Mouse (Mus musculus) inflammation-experienced regulatory T-cells, adult 6 months (primary cell): ENCODE data around the gene Cfap36. TPM values are rescaled to one million over a fixed set of nuclear protein-coding genes. Genes with fewer than 3 reads are reported as not detected.
A peak's percentile ranks its signal among the peaks of the same experiment; 100 is the strongest.

Source experiments
- ATAC-seq: one replicate; pipeline ENCODE4 v1.8.0; 2017
- polyA plus RNA-seq, 3 experiments: library from polyadenylated mRNA; unstranded; fragments of 100-300 nt; shearing (Covaris generic); gene quantifications; one replicate each; pipeline ENCODE4 v1.2.1; 2017

Gene Cfap36
- polyA plus RNA-seq = 10 to 100 TPM; 27.2 to 31.4 (median 30.2) TPM

DNA sequence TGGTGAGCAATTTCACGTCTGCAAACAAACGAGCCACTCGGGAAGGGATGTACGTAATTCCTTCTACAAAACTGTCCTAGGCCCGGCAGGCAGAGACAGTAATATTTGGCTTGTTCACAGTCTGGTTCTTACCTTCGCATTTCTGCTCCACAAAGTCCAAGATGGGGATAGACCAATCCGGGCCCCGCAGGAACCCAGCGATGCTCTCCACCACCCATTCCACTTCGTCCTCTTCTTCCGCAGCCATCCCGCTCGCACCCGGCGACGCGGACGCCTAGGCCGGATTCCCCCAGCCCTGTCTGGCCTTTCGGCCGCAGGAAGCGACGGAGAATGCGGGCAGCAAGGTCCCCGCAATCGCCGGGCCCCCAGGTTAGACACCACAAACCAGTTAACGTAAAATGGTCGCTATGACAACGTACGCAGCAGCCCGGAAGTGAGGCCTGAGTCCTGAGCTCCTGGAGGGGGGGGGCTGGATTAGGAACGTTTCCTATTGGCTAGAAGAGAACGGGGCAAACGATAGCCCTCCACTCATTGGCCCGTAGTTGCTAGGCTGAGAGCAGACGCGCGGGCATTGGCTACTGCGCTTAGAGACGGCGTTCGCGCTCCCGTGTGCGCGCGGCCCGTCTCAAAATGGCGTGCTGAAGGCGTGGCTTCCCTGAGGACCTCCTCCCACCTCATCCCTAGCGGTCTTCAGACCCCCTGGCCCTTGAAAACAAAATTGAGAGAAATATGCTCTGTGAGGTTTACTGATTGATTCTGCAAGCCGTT is at the start of gene Cfap36:
TSS of gene Cfap36 (minus strand) at position 527 of the 768 bp plus-strand sequence.
- peak; percentile 100 for ATAC-seq

DNA sequence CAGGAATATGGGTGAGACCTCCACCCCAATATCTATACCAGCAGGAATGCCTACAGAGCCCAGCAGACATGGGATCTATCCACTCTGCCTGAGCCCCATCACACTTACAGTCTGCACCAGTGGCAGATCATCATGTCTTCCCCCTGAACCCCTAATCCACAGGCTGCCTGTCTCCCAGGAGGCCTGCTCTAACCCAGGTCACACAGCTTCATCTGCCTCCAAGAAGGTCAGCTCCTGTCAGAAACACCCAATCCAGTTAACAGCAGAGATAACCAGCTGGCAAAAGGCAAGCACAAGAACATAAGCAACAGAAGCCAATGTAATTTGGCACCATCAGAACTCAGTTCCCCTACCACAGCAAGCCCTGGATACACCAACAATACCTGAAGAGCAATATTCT is 40.1 kb upstream of the Cfap36 start:
- ATAC-seq = no peak

DNA sequence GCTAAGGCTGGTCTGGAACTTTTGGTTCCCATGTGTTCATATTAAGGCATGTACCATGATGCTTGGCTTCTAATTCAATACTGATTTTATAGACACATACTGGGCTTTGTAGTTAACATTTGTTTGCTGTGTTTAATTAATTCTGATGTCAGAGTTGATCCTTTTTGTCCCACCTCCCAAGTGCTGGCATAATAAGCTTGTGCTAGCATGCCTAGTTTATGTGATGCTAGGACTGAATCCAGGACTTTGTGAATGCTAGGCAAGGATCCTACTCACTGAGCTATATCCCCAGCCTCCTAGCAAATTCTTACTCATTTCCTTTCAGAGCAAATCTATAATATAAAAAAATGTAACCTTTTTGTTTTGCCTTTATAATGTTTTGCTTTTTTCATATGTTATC is 38.8 kb upstream of the Cfap36 start:
- ATAC-seq = no peak

DNA sequence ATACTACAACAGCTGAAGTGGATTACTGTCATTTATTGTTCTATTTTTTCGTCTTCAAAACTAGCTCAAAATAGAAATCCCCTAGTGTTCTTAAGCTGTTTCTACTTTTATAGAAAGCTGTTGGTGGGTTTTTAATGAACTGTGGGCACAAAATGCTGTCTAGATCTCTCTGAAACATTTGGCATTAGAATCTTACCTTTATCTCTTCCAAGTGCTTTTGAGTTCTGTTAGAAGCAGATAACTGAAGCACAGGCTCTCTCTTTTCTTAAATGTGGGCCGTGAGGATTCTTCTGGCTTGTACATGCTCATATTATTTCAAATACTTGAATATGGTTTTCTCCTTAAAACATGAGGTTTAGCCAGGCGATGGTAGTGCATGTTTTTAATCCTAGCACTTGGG is 27.5 kb upstream of the Cfap36 start:
- ATAC-seq = no peak

DNA sequence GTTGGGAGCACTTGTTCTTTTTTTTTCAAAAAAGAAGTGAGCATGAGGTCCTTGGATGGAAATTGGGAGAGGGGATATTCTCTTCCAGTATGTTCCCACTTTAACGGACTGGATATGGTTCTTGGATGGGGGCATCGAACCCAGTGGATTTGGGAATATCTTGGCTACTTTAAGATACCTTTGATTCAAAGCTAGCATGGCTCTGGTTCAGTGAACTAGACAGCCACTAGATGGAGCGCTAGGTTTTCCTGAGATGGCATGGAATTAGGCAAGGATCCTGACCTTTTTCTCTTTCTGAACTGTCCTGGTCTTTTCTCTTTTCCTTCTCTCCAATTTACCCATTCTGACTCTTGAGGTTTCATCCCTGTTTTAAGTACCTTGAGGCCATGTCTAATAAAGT is 20.6 kb upstream of the Cfap36 start:
- ATAC-seq = no peak

DNA sequence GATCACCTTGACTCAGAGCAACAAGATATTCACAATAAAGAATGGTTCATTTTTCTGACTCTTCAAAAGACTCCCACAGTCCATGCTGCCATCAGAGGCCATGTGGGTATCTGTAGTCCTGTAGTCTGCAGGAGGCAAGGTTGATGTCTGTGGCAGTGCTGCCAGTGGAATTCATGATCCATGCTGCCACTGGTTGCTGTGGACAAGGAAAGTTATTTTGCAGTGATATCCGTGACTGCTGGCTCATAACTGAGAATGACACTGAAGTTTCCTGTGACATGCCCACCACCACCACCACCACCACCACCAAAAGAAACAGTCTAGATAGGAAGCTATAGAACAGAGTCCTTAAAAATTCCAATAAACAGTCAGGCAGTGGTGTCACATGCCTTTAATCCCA is 7.4 kb upstream of the Cfap36 start:
- ATAC-seq = no peak

DNA sequence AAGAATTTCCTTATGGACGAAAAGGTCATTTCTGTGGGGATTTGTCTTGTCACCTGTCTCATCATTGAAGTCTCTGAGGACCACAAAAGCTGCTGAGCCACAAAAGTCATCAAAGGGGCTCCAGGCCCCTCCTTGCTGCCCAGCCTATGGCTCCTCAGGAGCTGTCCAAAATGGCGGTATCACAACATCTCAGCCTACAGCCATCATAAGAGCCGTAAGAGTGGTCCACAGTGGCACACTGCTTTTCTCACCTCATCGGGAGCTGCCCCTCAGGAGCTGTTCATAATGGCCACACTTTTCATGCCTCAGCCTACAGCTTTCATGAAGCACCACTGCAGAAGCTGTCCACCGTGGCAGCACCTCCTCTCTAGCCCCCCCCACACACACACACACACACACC is 1.2 kb upstream of the Cfap36 start:
- ATAC-seq = no peak

DNA sequence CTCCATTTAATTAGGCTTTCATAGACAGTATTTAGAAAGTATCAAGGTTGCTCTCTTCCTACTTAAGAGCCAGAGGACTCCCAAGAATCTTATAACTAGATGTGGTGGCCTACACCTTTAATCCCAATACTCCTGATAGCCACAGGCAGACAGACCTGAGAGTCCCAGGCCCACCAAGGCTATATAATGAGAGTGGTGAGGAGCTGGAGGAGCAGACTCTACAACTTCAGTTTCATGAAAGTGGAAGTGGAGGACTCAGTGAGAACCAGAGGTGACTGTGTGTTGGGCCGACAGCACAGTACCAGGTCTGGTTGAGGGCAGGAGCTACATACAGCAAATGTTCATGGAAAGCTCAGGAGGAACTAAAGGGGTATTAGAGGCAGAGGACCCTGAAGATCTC is 516 bp upstream of the Cfap36 start:
- no peak for ATAC-seq

DNA sequence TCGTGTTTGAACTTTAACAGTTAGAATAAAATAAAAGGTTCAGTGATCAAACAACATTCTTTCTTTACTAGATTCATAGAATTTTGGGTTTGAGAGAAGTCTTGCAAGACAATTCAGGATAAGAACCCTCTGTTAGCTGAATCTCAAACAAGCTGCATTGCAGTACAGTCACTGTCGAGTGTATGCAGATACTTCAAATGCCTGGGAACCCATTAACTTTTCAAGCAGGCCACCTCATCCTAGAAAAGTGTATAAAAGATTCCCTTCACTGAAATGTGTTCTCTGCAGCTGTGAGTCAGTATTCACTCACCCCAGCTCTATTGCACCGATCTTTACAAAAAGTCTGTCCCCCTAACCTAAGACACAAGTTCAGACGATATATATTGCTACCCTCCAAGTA is 1.2 kb downstream of the Cfap36 start:
- no peak for ATAC-seq

DNA sequence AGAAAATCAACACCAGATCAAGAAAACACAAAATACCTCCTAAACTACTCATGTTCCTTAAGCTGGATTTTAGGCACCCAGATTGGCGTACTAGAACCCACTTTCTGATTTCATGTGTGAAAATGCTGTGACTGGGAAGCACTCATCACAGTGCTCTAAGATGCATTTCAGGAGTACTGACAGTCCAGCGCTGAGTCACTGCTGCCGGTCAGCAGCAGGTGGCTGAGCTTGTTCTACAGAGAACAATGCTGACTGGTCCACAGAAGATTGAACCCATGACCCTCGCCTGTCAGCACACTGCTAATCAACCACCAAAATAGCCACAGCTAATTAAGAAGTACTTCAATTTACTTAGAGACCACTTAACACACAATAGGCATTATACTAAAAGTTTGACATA is 5.2 kb downstream of the Cfap36 start:
- ATAC-seq = no peak

DNA sequence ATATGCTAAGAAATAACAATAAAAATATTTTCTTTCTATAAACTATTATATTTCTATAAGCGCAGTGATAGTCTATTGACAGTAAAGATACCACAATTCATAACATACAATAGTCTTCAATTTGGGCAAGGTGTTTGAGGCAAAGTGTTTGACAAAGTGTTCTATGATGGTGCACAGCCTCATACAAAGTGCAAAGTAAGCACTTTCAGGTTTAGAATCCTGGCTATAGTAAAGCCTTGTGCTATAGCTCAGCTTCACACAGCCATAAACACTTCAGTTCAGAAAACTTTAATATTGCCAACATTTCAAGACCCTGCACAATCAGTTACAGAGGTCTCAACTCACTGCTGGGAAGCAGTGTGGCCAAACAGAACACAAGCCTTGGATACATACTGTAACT is 7.9 kb downstream of the Cfap36 start:
- ATAC-seq = no peak

DNA sequence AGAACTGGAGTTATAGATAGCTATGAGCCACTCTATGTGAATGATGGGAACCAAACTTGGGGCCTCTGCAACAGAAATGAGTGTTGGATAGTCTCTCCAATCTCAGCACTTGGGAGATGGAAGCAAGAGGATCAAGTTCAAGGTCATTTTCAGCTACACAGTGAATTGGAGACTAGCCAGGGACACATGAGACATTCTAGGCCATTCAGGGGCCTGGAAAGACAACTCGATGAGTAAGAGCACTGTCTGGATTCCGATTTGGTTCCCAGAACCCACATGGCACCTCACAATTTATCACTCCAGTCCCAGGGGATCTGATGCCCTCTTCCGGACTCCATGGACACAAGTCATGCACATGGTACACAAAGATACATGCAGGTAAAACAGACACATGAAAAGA is 8.7 kb downstream of the Cfap36 start:
- ATAC-seq = no peak

DNA sequence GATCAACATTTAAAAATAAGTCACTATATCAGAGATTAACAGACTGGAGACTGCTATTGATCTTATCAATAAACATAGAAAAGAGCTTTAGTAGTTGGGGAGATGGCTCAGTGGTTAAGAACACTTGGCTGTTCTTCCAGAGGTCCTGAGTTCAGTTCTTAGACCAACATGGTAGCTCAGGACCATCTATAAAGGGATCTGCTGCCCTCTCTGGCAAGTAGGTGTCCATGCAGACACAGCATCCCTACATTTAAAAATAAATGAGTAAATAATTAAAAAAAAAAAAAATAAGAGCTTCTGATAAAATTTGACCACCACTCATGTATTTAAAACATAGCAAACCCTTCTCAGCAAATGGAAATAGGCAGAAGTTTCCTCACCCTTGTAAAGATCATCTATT is 9.2 kb downstream of the Cfap36 start:
- no peak for ATAC-seq

DNA sequence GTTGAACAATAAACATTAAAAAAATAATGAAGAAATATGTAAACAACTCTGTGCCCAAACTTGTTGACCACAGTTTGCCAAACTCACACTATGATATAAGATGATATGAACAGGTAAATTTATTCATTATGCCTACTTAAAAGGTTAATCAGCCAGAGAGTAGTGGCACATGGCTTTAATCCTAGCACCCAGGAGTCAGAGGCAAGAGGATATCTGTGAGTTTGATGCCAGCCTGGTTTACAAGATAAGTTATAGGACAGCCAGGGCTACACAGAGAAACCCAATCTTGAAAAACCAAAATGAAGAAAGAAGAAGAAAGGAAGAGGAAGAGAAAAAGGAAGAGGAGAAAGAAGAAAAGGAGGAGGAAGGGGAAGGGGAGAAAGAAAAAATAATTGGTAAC is 9.8 kb downstream of the Cfap36 start:
- no peak for ATAC-seq

DNA sequence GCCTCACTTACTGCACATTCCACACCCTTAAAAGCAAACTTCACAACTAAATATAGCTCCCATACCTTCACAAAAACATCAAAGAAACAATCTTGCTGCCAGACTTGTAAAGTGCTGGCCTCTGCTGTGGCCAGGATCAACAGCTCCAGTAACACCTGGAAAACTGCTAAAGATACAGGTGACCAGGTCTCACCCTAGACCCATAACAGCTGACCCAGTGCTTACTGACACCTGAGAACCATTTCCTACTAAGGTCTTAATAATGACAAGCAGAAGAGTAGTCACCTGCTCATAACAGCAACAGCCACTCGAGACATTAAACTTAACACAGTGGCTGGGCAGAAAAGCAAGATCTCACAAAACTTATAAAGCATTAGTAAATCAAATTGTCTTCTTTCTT is 13.6 kb downstream of the Cfap36 start:
- no peak for ATAC-seq

DNA sequence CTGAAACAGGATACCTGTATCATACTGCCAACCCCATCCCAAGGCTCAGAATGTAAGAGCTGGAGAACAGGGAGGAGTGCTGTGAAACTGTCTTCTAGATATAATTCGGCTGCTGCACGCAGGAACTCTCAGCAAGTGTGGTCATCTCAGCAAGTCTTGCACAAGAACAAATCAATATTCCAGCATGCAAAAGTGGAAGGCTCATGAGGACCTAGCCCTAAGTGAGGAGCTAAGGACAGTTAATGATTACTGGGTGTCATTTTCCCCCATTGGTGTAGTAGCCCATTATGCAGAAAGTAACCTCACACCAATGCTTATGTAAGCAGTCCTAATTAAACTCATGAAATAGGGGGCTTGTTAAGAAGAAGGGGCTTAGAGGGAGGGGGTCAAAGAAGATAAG is 18.3 kb downstream of the Cfap36 start:
- no peak for ATAC-seq

DNA sequence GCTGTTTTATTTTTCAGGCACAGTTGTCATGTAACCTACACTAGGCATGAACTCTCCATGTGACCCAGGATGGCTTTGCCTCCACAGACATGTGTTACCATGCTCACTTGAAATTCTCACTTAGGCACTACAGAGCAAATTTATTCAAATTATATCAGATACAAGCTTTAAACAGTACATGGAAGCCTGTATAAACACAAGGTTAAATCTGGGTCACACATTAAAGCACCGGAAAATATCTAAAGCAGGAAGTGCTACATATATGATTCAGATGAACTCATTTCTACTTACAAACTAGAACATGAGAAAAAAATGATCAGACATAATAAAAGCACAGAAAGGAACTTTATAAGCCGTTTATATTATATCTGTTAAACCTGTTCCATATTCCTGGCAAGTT is 22.5 kb downstream of the Cfap36 start:
- ATAC-seq = peak; percentile 76

DNA sequence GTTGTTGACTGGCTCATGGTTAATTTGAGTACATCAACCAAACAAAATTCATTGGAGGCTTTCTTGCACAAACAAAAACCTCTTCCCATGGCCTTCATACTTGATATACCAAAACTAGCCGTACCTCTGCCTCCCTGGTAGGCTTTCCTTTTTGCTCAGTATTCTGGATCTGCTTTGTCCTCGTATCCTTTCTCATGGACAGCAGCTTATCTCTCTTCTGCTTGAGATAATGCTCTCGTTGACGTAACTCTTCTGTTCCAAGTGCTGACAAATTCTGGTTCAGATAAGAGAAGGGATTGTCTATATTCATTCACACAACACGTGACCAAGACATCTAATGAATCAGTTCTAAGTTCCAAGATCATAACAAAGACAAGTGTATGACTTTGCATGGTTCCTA is 24.9 kb downstream of the Cfap36 start:
- no peak for ATAC-seq

DNA sequence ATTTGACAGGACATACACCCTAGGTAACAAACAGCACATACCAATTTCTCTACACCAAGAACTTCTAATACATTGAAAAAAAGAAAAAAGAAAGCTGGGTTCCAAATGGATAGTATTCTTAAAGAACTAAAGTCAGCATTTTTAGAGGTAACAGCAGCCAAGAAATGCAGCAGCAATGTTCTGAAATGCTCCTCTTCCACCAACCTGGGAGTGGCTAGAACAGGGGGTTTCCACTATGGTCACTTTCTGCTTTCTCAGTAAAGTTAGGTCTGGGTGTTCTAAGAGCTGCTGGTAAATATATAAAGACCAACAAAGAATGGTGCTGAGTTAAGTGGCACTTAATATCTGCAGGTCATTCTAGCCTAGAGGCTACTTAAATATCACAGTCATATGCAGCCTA is 28.2 kb downstream of the Cfap36 start:
- ATAC-seq = no peak

DNA sequence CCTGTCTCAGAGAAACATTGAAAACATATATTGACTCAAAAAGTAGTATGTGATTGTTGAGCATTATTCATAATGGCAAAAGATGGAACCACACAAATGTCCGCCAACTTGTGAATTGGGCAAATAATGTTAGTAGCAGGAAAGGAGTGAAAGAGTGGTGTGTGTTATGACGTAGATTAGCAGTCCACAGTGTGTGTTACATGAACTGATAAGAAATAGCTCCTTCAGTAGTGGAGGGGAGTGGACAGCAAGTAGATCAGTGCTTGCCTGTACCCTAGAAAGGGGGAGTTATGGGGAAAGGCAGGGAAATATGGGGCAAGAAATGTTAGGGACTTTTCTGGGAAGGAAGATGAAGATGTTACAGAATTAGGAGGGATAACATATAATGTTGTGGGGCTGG is 31.0 kb downstream of the Cfap36 start:
- ATAC-seq = no peak

DNA sequence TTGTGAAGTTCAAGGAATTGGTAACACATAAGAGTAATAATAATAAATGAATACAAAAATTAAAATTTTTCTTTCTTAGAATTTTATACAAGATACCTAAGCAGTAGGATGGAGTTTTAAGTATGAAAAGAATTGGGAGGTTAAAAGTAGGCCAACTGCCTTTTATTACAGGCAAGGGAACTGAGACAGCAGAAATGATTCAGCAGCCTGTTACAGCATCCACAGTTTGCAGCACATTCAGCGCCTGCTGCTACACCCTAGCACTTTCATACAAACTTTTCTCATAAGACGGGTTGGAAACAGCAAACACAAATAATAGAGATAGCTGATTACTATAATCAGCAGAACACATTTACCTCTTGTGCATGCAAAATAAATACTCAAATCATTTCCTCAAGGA is 37.4 kb downstream of the Cfap36 start:
- ATAC-seq = no peak

DNA sequence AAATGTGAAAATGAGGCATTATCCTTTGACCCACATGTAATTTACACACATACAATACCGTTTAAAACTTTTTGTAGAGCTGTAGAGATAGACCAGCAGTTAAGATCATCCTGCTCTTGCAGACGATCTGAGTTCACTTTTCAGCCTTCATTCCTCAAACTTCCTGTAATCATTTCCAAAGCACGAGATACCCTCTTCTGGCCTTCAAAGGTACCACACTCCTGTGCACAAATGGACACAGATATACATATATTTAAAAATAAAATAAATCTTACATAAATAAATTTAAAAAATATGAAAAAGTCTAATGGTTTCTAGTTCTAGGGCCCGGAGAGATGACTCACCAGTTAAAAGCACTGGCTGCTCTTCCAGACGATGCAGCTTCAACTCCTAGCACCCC is 43.6 kb downstream of the Cfap36 start:
- no peak for ATAC-seq

DNA sequence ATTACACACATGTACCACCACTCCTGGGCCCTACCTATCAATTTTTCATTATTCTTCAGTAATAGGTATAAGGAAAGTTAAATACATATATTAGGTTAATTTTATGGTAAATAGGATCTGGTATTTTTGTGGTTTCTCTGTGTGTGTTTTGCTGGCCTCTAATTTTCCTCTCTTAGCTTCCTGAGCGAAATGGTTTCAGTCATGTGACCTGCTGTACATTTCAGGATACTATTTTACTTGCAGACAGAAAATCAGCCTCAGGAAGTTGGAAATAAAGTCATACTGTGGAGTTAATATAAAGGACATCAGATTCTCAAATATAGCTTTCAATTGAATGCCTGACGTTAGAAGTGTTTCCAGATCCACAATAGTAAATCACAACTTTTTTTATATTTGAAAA is 58.2 kb downstream of the Cfap36 start:
- no peak for ATAC-seq

DNA sequence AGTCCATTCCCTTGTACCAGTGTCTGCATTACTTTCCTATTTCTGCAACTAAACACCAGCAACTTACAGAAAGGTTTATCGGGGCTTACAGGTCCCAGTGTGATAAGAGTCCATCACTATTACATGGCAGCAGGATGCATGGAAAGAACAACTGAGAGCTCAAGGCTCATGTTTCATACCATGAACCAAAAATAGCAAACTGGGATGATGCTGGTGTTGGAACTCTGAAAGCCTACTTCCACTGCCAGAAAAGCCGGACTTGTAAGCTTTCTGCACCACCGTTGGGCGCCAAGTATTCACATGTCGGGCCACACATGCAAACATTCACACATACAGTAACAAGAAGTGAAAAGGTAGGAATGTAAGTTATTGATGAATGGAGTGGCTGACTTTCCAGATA is 65.5 kb downstream of the Cfap36 start:
- no peak for ATAC-seq

DNA sequence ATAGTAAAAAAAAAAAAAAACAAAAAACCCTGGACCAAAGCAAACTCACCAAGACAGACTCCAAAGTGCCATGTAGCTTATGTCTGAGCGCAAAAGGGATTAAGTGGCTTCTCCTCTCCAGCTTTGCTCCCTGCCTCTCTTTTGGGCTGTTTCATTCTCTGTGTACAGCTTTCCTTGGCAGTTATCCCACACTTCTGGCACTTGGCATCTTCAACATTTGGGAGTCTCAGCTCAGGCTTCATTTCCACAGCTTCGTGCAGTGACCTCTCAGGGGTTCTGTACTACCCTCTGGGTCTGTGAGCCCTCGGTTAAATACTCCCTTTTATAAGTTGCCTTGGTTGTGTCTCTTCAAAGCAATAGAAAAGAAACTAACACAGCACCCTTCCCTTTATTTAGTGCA is 66.6 kb downstream of the Cfap36 start:
- no peak for ATAC-seq
